18 mouse cellular contexts compared by ENCODE assay signal in the genomic region with DNA sequence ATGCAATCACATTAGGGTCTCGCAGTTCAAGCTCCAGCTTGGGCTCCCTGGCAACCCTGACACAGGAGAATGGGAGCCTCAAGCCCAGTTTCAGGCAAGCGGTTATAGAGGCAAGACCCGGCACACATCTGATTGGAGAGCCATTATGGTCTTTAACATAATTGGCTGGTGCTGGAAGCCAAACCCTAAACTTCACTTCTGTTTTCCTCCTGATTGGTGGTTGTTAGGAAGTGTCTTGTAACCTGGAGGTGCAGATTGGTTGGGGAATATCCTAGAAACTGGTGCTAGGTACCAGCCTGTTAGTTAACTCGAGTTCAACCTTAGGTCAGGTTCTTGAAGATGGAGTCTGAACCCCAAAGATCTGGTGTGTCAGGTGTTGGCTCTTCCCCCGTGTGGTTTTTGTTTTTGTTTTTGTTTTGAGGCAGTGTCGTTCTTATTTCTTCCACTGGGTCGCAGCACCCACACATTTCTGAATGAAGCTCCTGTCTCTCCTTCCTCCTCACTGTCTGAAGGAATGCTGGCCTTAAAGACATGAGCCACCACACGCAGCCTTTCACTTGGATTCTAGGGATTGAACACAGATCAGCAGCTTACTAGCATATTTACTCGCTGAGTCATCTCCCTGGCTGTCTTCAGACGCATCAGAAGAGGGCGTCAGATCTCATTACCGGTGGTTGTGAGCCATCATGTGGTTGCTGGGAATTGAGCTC. TPM values are rescaled to one million over a fixed set of nuclear protein-coding genes. Genes with fewer than 3 reads are reported as not detected.
DNase-seq lines count a peak whose midpoint lies in the region; ATAC-seq and TF ChIP-seq lines count a peak whose summit lies in the region.
"Had no signal": no experiment of that assay in that cellular context is flagged by ENCODE, and none has a peak within 500 bp of the region (broad histone marks: within the 10 kb centered on the region; RNA-seq: fewer than 3 reads in every experiment).

No protein-coding gene starts in this region.

- intact Hi-C loops in heart, postnatal 14 days (cut with DNase I): no loop called here

- peak overlapping the region; percentile 63; the same call in 1 of the 2 replicates for H3K27ac ChIP-seq in kidney, adult 2 months (ENCODE audit: insufficient read depth, low read depth, low read length)
- peak overlapping the region; percentile 5; the same call in 1 of the 2 replicates for H3K27ac ChIP-seq in MEL (ENCODE audit: control insufficient read depth, low read depth, low read length)
- H3K27ac ChIP-seq: limb, embryonic 12.5 days; midbrain, embryonic 10.5 days had no signal

- no peak for TF ChIP-seq POLR2A in kidney, adult 2 months (IDR thresholded peaks at IDR 0.05; ENCODE audit: low read depth, low read length)
- TF ChIP-seq POLR2A in MEL (IDR thresholded peaks at IDR 0.05; ENCODE audit: control insufficient read depth in 1 of 2, insufficient read depth in 1 of 2, low read depth in 1 of 2, low read length in 2 of 2, poor library complexity in 1 of 2): peak in 1 of 2 experiments; percentile 55; a peak in 2 of 4 replicates
- TF ChIP-seq POLR2A in brain, embryonic 14.5 days (IDR thresholded peaks at IDR 0.05; ENCODE audit: borderline replicate concordance, extremely low read depth, insufficient read depth, insufficient read length, poor library complexity, severe bottlenecking): no peak

- no peak for TF ChIP-seq EP300 in MEL (IDR thresholded peaks at IDR 0.05; ENCODE audit: low read depth in 1 of 2, low read length in 2 of 2)

- no peak for DNase-seq in kidney, adult 2 months
- no peak for DNase-seq in kidney, postnatal 4 days
- DNase-seq in 3134 (ENCODE audit: extremely low read depth, insufficient read length, low spot score): peak; percentile 57
- DNase-seq in MEL (ENCODE audit: low read depth, low spot score): peak; percentile 83
- DNase-seq in brain, embryonic 14.5 days (ENCODE audit: low read depth): no peak
- no peak for DNase-seq in heart, postnatal 14 days
- no peak for DNase-seq in heart, adult 18-20 months
- DNase-seq: cerebellum, adult 8-10 months; embryo, embryonic 11 days; kidney, postnatal 25 days; lung, adult 2 months; right cerebral cortex, postnatal 14 days; thymus, adult 18-20 months had no signal

- no peak for ATAC-seq in activated CD4-positive, CD25-positive, alpha-beta regulatory T cell, adult 4 months
- ATAC-seq: CD4-positive, CD25-positive, alpha-beta regulatory T cell, adult 4 months; inflammation-experienced regulatory T-cells, adult 6 months had no signal

- TF ChIP-seq CTCF in kidney, adult 2 months (conservative IDR thresholded peaks at IDR 0.05; ENCODE audit: insufficient read depth, insufficient read length, low read depth, low read length): 0 out of 2 replicates have a peak, but pooled peaks have one; percentile 12
- TF ChIP-seq CTCF in MEL (IDR thresholded peaks at IDR 0.05 in 2 of 3, conservative IDR thresholded peaks at IDR 0.05 in 1 of 3; ENCODE audit: control insufficient read depth in 1 of 3, insufficient read depth in 1 of 3, low read depth in 2 of 3, low read length in 3 of 3, poor library complexity in 1 of 3, severe bottlenecking in 1 of 3): peak in 2 of 3 experiments; percentile 20 to 39; a peak in 2 of 6 replicates
- TF ChIP-seq CTCF in brain, embryonic 14.5 days (IDR thresholded peaks at IDR 0.05; ENCODE audit: borderline replicate concordance, extremely low read depth, insufficient read depth, insufficient read length): peak; percentile 24; the same call in 1 of the 2 replicates

- H3K9me3 ChIP-seq in MEL (replicated peaks; ENCODE audit: insufficient read depth, low read length): no peaks in the 10 kb centered on the region
- H3K9me3 ChIP-seq: limb, embryonic 12.5 days; midbrain, embryonic 10.5 days had no signal

- no peak overlapping the region for H3K4me3 ChIP-seq in kidney, adult 2 months (ENCODE audit: insufficient read depth, low read depth, low read length)
- H3K4me3 ChIP-seq in MEL (ENCODE audit: control insufficient read depth in 1 of 2, insufficient read depth in 1 of 2, low read depth in 2 of 2, low read length in 2 of 2): peak overlapping the region; percentile 49 to 52
- H3K4me3 ChIP-seq: limb, embryonic 12.5 days; midbrain, embryonic 10.5 days had no signal

- H3K27me3 ChIP-seq in kidney, adult 2 months (replicated peaks; ENCODE audit: control insufficient read depth, insufficient read depth, low read length): no peaks in the 10 kb centered on the region
- no peaks in the 10 kb centered on the region for H3K27me3 ChIP-seq in MEL (ENCODE audit: control insufficient read depth in 1 of 2, insufficient read depth in 2 of 2, low read length in 2 of 2)
- H3K27me3 ChIP-seq: limb, embryonic 12.5 days had no signal

- H3K4me1 ChIP-seq in kidney, adult 2 months (ENCODE audit: control insufficient read depth, insufficient read depth, low read length): peaks cover 7% of the 10 kb centered on the region; the same call in 1 of the 2 replicates
- H3K4me1 ChIP-seq in MEL (ENCODE audit: control insufficient read depth in 1 of 2, insufficient read depth in 2 of 2, low read length in 2 of 2): peaks cover 2 to 9% of the 10 kb centered on the region in 2 experiments
- H3K4me1 ChIP-seq: limb, embryonic 12.5 days; midbrain, embryonic 10.5 days had no signal

- H3K9ac ChIP-seq in MEL (ENCODE audit: control insufficient read depth, low read depth, low read length, poor library complexity, severe bottlenecking): peak overlapping the region; percentile 37
- H3K9ac ChIP-seq: limb, embryonic 12.5 days had no signal

- no peaks in the 10 kb centered on the region for H3K79me2 ChIP-seq in MEL (ENCODE audit: control insufficient read depth, insufficient read depth, low read length, poor library complexity)

- WGBS in kidney, adult 2 months: 54% methylated on average over 12 of the region's 12 CpGs

- H3K36me3 ChIP-seq in kidney, adult 2 months (ENCODE audit: control insufficient read depth, insufficient read depth, low read length): no peaks in the 10 kb centered on the region
- H3K36me3 ChIP-seq in MEL (ENCODE audit: control insufficient read depth in 1 of 2, insufficient read depth in 2 of 2, low read length in 2 of 2): peaks cover 0 to 5% of the 10 kb centered on the region in 2 experiments; a peak in 2 of 4 replicates
- H3K36me3 ChIP-seq: limb, embryonic 12.5 days; midbrain, embryonic 10.5 days had no signal

- no peak for TF ChIP-seq RAD21 in MEL (IDR thresholded peaks at IDR 0.05; ENCODE audit: low read depth, low read length)

TF ChIP-seq in MEL, 35 proteins besides CTCF, POLR2A, EP300 and RAD21:
- TF ChIP-seq SMC3 (IDR thresholded peaks at IDR 0.05; ENCODE audit: low read depth, low read length) (0 out of 2 replicates have a peak, but pooled peaks have one; percentile 7), MAZ (IDR thresholded peaks at IDR 0.05; ENCODE audit: low read depth, low read length) (no peak)

RNA-seq across cellular contexts. Expression of gene Acacb, which starts 15.9 kb away (rescaled TPM):
- 34.5 and 36.6 TPM in 2 replicates for polyA plus RNA-seq in kidney, adult 2 months (2012; rRNA removed)
- 1.9 and 2.0 TPM in 2 replicates for total RNA-seq in MEL (2012; rRNA removed)
- 1 to 10 TPM in 1 of 2 experiments, not detected in 1; 5.3 TPM for polyA plus RNA-seq in MEL (2012; ENCODE audit: insufficient read depth in 1 of 2, insufficient read length in 2 of 2, low read depth in 1 of 2, low replicate concordance in 2 of 2, missing spikeins in 1 of 2)
- 2.4 and 5.3 TPM in 2 replicates for polyA plus RNA-seq in brain, embryonic 14.5 days (2012; rRNA removed)
- 100 to 1,000 TPM; 184 to 195 TPM for total RNA-seq in heart, postnatal 14 days (2021)
- 100 to 1,000 TPM; 238 to 247 TPM for total RNA-seq in heart, adult 18-20 months (2021)
- polyA plus RNA-seq in activated CD4-positive, CD25-positive, alpha-beta regulatory T cell, adult 4 months (2017; shearing (Covaris generic)): 1 to 10 TPM in 1 of 2 experiments, under 1 TPM in 1; 0.95 to 3.1 TPM

RNA-seq across cellular contexts. Expression of gene Ung, which starts 32.1 kb away (rescaled TPM):
- 2.6 and 3.7 TPM in 2 replicates for polyA plus RNA-seq in kidney, adult 2 months (2012; rRNA removed)
- 19.6 and 22.1 TPM in 2 replicates for total RNA-seq in MEL (2012; rRNA removed)
- polyA plus RNA-seq in MEL (2012; ENCODE audit: insufficient read depth in 1 of 2, insufficient read length in 2 of 2, low read depth in 1 of 2, low replicate concordance in 2 of 2, missing spikeins in 1 of 2): 10 to 100 TPM in 1 of 2 experiments, not detected in 1; 62.2 TPM
- 8.8 and 16.4 TPM in 2 replicates for polyA plus RNA-seq in brain, embryonic 14.5 days (2012; rRNA removed)
- total RNA-seq in heart, postnatal 14 days (2021): 10 to 100 TPM; 24.1 to 26.9 TPM
- 10 to 100 TPM; 24.8 to 26.0 TPM for total RNA-seq in heart, adult 18-20 months (2021)
- polyA plus RNA-seq in activated CD4-positive, CD25-positive, alpha-beta regulatory T cell, adult 4 months (2017; shearing (Covaris generic)): 1 to 10 TPM; 6.5 to 9.0 TPM

RNA-seq across cellular contexts. Expression of gene Alkbh2, which starts 34.2 kb away (rescaled TPM):
- 8.4 and 9.6 TPM in 2 replicates for polyA plus RNA-seq in kidney, adult 2 months (2012; rRNA removed)
- 15.2 and 15.7 TPM in 2 replicates for total RNA-seq in MEL (2012; rRNA removed)
- 10 to 100 TPM in 1 of 2 experiments, not detected in 1; 22.6 TPM for polyA plus RNA-seq in MEL (2012; ENCODE audit: insufficient read depth in 1 of 2, insufficient read length in 2 of 2, low read depth in 1 of 2, low replicate concordance in 2 of 2, missing spikeins in 1 of 2)
- 7.9 and 14.0 TPM in 2 replicates for polyA plus RNA-seq in brain, embryonic 14.5 days (2012; rRNA removed)
- 1 to 10 TPM; 2.0 to 2.3 TPM for total RNA-seq in heart, postnatal 14 days (2021)
- 1 to 10 TPM; 1.3 to 1.5 TPM for total RNA-seq in heart, adult 18-20 months (2021)
- 1 to 10 TPM; 2.8 to 5.1 TPM for polyA plus RNA-seq in activated CD4-positive, CD25-positive, alpha-beta regulatory T cell, adult 4 months (2017; shearing (Covaris generic))

Comparison
In these comparisons a context has a peak if more than half of its experiments do, and no peak if none do; other contexts are left out.
1. DNase-seq: peak in 3134 (single experiment) and MEL (single experiment); none in kidney, adult 2 months (single experiment), kidney, postnatal 4 days (0 of 2), brain, embryonic 14.5 days (single experiment), heart, postnatal 14 days (0 of 2) and heart, adult 18-20 months (0 of 2).
2. Peak in every context shown above with its lines, with median percentiles within 50 percentile points of each other: CTCF ChIP-seq.